Mouse (Mus musculus) spleen, adult 2 months (tissue): ENCODE data around the gene Zdhhc6.

Experiments used
- CTCF ChIP-seq: fragments of 200-500 bp; IDR thresholded peaks from 2 replicates; pipeline ENCODE4 v1.5.1; 2011; ENCODE audit warnings: mild to moderate bottlenecking, inconsistent platforms; ENCODE audit not compliant: insufficient read depth, insufficient read length, insufficient replicate concordance; ENCODE audit errors: extremely low read depth
- POLR2A ChIP-seq: fragments of 200-500 bp; IDR thresholded peaks from 2 replicates; pipeline ENCODE4 v1.6.1; 2011; ENCODE audit warnings: low read depth, low read length, inconsistent platforms

GRCm38 (mm10) chr19:55335881-55336280 lies 20.0 kb upstream of the Zdhhc6 start:
- no peak for TF ChIP-seq POLR2A
- TF ChIP-seq CTCF: no peak
